Mouse (Mus musculus) liver, embryonic 14.5 days (tissue): ENCODE data around the gene Necab2. TPM values are rescaled to one million over a fixed set of nuclear protein-coding genes. Genes with fewer than 3 reads are reported as not detected.

Experiments
- ATAC-seq: fragments of 200-750 bp; cut with Nextera tagmentation; 2 replicates; pipeline ENCODE4 v1.8.0; 2017; ENCODE audit warnings: moderate number of reproducible peaks, mild to moderate bottlenecking, moderate library complexity; ENCODE audit not compliant: insufficient read depth
- DNase-seq, 3 experiments: peaks; one replicate each; pipeline ENCODE4 v3.0.0-alpha.2; 2012 to 2013; ENCODE audit warnings: low read depth in 3 of 3, low spot score in 3 of 3
- H3K27ac ChIP-seq: fragments of 300-500 bp; sonication (generic); 2 replicates; pipeline ENCODE4 v1.5.1; 2014; ENCODE audit warnings: moderate library complexity, mild to moderate bottlenecking, control low read depth, inconsistent platforms
- H3K27me3 ChIP-seq: fragments of 300-500 bp; sonication (generic); 2 replicates; pipeline ENCODE4 v1.6.1; 2014; ENCODE audit warnings: mild to moderate bottlenecking, low read length, moderate library complexity; ENCODE audit not compliant: control insufficient read depth, insufficient read depth
- H3K36me3 ChIP-seq: fragments of 300-500 bp; sonication (generic); replicated peaks from 2 replicates; pipeline ENCODE4 v1.6.1; 2014; ENCODE audit warnings: low read depth; ENCODE audit not compliant: control insufficient read depth, insufficient read depth
- H3K4me1 ChIP-seq, 2 experiments: fragments of 200-500 bp in 1 of 2; fragments of 300-500 bp in 1 of 2; sonication (generic) in 1 of 2; replicated peaks; 2 replicates each; pipeline ENCODE4 v1.6.1; 2012 to 2014; ENCODE audit warnings: antibody characterized with exemption in 1 of 2, inconsistent platforms in 1 of 2, low read length in 1 of 2; ENCODE audit not compliant: control insufficient read depth in 2 of 2, insufficient read depth in 2 of 2
- H3K4me2 ChIP-seq: fragments of 300-500 bp; sonication (generic); 2 replicates; pipeline ENCODE4 v1.6.1; 2014; ENCODE audit warnings: low read depth, mild to moderate bottlenecking, control low read depth, moderate library complexity
- H3K4me3 ChIP-seq, 2 experiments: fragments of 200-500 bp in 1 of 2; fragments of 300-500 bp in 1 of 2; sonication (generic) in 1 of 2; 2 replicates each; pipeline ENCODE4 v1.5.1; 2012 to 2014; ENCODE audit warnings: low read depth in 2 of 2, low read length in 2 of 2, mild to moderate bottlenecking in 2 of 2, control low read depth in 1 of 2, inconsistent platforms in 1 of 2, moderate library complexity in 1 of 2; ENCODE audit not compliant: insufficient read depth in 1 of 2
- H3K9ac ChIP-seq: fragments of 300-500 bp; sonication (generic); replicated peaks from 2 replicates; pipeline ENCODE4 v1.6.1; 2014; ENCODE audit warnings: mild to moderate bottlenecking, control low read depth, moderate library complexity
- H3K9me3 ChIP-seq: fragments of 300-500 bp; sonication (generic); 2 replicates; pipeline ENCODE4 v1.6.1; 2016; ENCODE audit warnings: low read length, mixed read lengths; ENCODE audit not compliant: control insufficient read depth
- CTCF ChIP-seq: IDR thresholded peaks from 2 replicates; pipeline ENCODE4 v1.5.1; 2016; ENCODE audit warnings: antibody characterized with exemption, low read depth, control low read depth
- EP300 ChIP-seq: IDR thresholded peaks from 2 replicates; pipeline ENCODE4 v1.6.1; 2016; ENCODE audit warnings: antibody characterized with exemption, low read depth
- WGBS: fragments of 180-500 bp; shearing (Covaris S2); extraction: QIAGEN DNeasy Blood & Tissue Kit; methylation state at CpG from one replicate; pipeline ENCODE4 v1.1.7; 2014; ENCODE audit not compliant: insufficient replicate concordance; 5-methylcytosine and 5-hydroxymethylcytosine counted together
- polyA plus RNA-seq, 2 experiments: library from polyadenylated mRNA; depleted of rRNA in 1 of 2; stranded (reverse) in 1 of 2; unstranded in 1 of 2; fragments of >200 nt; fragmentation: Nextera tagmentation in 1 of 2; extraction: Ambion mirVana in 1 of 2; gene quantifications; 2 replicates each; pipeline versions ENCODE4 v1.2.1 to v1.2.3; 2012 to 2014

Gene Necab2
- polyA plus RNA-seq, 2 experiments = 0.06 TPM; not detected in 1

- no peak overlapping the region for H3K27ac ChIP-seq
- peaks cover 0 to 23% of the 10 kb centered on the region in 2 experiments; a peak in 2 of 4 replicates for H3K4me1 ChIP-seq
- H3K4me3 ChIP-seq = no peak overlapping the region
- TF ChIP-seq CTCF = no peak
- no peak for TF ChIP-seq EP300
- H3K36me3 ChIP-seq = no peaks in the 10 kb centered on the region
- H3K9ac ChIP-seq = no peak overlapping the region
- DNase-seq (no peak), ATAC-seq (no peak)
- no peaks in the 10 kb centered on the region for H3K9me3 ChIP-seq
- no peak overlapping the region for H3K4me2 ChIP-seq
- WGBS = 58% methylated on average over 7 of the region's 7 CpGs
- H3K27me3 ChIP-seq = no peaks in the 10 kb centered on the region
Observed at GRCm38 (mm10) chr8:119428350-119428740, 18.2 kb upstream of the Necab2 start.

- ATAC-seq = no peak
- no peak overlapping the region for H3K9ac ChIP-seq
- peaks cover 0 to 20% of the 10 kb centered on the region in 2 experiments; a peak in 2 of 4 replicates for H3K4me1 ChIP-seq
Observed at GRCm38 (mm10) chr8:119428766-119429327, 17.7 kb upstream of the Necab2 start.

GRCm38 (mm10) chr8:119429552-119429951, 17.0 kb upstream of the Necab2 start:
- Histone ChIP-seq H3K4me2 (no peak overlapping the region), H3K9ac (no peak overlapping the region), H3K27me3 (no peaks in the 10 kb centered on the region), H3K4me1 (peaks cover 0 to 21% of the 10 kb centered on the region in 2 experiments; a peak in 2 of 4 replicates), H3K27ac (no peak overlapping the region), H3K4me3 (no peak overlapping the region), H3K36me3 (no peaks in the 10 kb centered on the region), H3K9me3 (no peaks in the 10 kb centered on the region)
- ATAC-seq = no peak
- DNase-seq = no peak
- 67% methylated on average over 3 of the region's 3 CpGs for WGBS
- TF ChIP-seq EP300 = no peak
- no peak for TF ChIP-seq CTCF

More at GRCm38 (mm10) chr8:119428766-119429327, 17.7 kb upstream of the Necab2 start:
- H3K4me3 ChIP-seq = no peak overlapping the region
- TF ChIP-seq CTCF = no peak
- TF ChIP-seq EP300 = no peak
- H3K27ac ChIP-seq = no peak overlapping the region
- H3K9me3 ChIP-seq = no peaks in the 10 kb centered on the region
- WGBS = 37% methylated on average over 5 of the region's 5 CpGs
- no peak overlapping the region for H3K4me2 ChIP-seq
- no peaks in the 10 kb centered on the region for H3K27me3 ChIP-seq
- DNase-seq = no peak
- H3K36me3 ChIP-seq = no peaks in the 10 kb centered on the region

GRCm38 (mm10) chr8:119430250-119430649, 16.3 kb upstream of the Necab2 start:
- ATAC-seq (peak; percentile 40), DNase-seq (no peak)
- 51% methylated on average over 8 of the region's 8 CpGs for WGBS
- no peak for TF ChIP-seq EP300
- TF ChIP-seq CTCF = no peak
- Histone ChIP-seq H3K4me2 (no peak overlapping the region), H3K4me3 (no peak overlapping the region), H3K4me1 (peaks cover 0 to 18% of the 10 kb centered on the region in 2 experiments; a peak in 2 of 4 replicates), H3K27me3 (no peaks in the 10 kb centered on the region), H3K36me3 (no peaks in the 10 kb centered on the region), H3K9me3 (no peaks in the 10 kb centered on the region), H3K27ac (no peak overlapping the region), H3K9ac (no peak overlapping the region)

- no peak overlapping the region for H3K27ac ChIP-seq
Observed at GRCm38 (mm10) chr8:119430690-119431089, 15.8 kb upstream of the Necab2 start.

More at GRCm38 (mm10) chr8:119430690-119431089, 15.8 kb upstream of the Necab2 start:
- Histone ChIP-seq H3K36me3 (no peaks in the 10 kb centered on the region), H3K9ac (no peak overlapping the region), H3K4me1 (peaks cover 0 to 15% of the 10 kb centered on the region in 2 experiments; a peak in 2 of 4 replicates), H3K4me3 (no peak overlapping the region), H3K9me3 (no peaks in the 10 kb centered on the region), H3K27me3 (no peaks in the 10 kb centered on the region), H3K4me2 (no peak overlapping the region)
- DNase-seq (no peak), ATAC-seq (no peak)
- 73% methylated on average over 7 of the region's 7 CpGs for WGBS
- no peak for TF ChIP-seq EP300
- TF ChIP-seq CTCF = no peak
